Mouse (Mus musculus) lung, postnatal 0 days (tissue): ENCODE data around the gene Mrpl48. TPM values are rescaled to one million over a fixed set of nuclear protein-coding genes. Genes with fewer than 3 reads are reported as not detected.

Experiments used
- ATAC-seq: fragments of 200-750 bp; cut with Nextera tagmentation; 2 replicates; pipeline ENCODE4 v1.8.0; 2017; ENCODE audit warnings: moderate library complexity
- DNase-seq: peaks from one replicate; pipeline ENCODE4 v3.0.0-alpha.2; 2016; ENCODE audit warnings: low spot score
- H3K27ac ChIP-seq: fragments of 300-500 bp; sonication (generic); 2 replicates; pipeline ENCODE4 v1.5.1; 2014; ENCODE audit warnings: antibody characterized with exemption, mild to moderate bottlenecking, low read length, mixed read lengths
- H3K27me3 ChIP-seq: fragments of 300-500 bp; sonication (generic); replicated peaks from 2 replicates; pipeline ENCODE4 v1.6.1; 2014; ENCODE audit warnings: low read length, mixed read lengths; ENCODE audit not compliant: insufficient read depth
- H3K36me3 ChIP-seq: fragments of 300-500 bp; sonication (generic); 2 replicates; pipeline ENCODE4 v1.6.1; 2014; ENCODE audit warnings: low read length, mixed read lengths; ENCODE audit not compliant: insufficient read depth
- H3K4me1 ChIP-seq: fragments of 300-500 bp; sonication (generic); 2 replicates; pipeline ENCODE4 v1.6.1; 2014; ENCODE audit warnings: antibody characterized with exemption, low read depth, low read length, mixed read lengths; ENCODE audit not compliant: insufficient read depth
- H3K4me2 ChIP-seq: fragments of 300-500 bp; sonication (generic); replicated peaks from 2 replicates; pipeline ENCODE4 v1.6.1; 2014; ENCODE audit warnings: low read depth, mild to moderate bottlenecking, low read length, moderate library complexity, mixed read lengths
- H3K4me3 ChIP-seq: fragments of 300-500 bp; sonication (generic); 2 replicates; pipeline ENCODE4 v1.5.1; 2014; ENCODE audit warnings: low read depth, low read length
- H3K9ac ChIP-seq: fragments of 300-500 bp; sonication (generic); replicated peaks from 2 replicates; pipeline ENCODE4 v1.6.1; 2014; ENCODE audit warnings: low read depth, mild to moderate bottlenecking
- H3K9me3 ChIP-seq: fragments of 300-500 bp; sonication (generic); 2 replicates; pipeline ENCODE4 v1.6.1; 2016; ENCODE audit warnings: low read length, mixed read lengths
- CTCF ChIP-seq: IDR thresholded peaks from 2 replicates; pipeline ENCODE4 v1.5.1; 2016; ENCODE audit warnings: antibody characterized with exemption, mild to moderate bottlenecking
- EP300 ChIP-seq: IDR thresholded peaks from 2 replicates; pipeline ENCODE4 v1.6.1; 2016; ENCODE audit warnings: antibody characterized with exemption, mild to moderate bottlenecking, control low read depth
- WGBS: fragments of 180-500 bp; shearing (Covaris S2); extraction: QIAGEN DNeasy Blood & Tissue Kit; methylation state at CpG from one replicate; pipeline ENCODE4 v1.1.7; 2014; 5-methylcytosine and 5-hydroxymethylcytosine counted together
- polyA plus RNA-seq: library from polyadenylated mRNA; unstranded; fragments of >200 nt; fragmentation: Nextera tagmentation; extraction: Ambion mirVana; gene quantifications from 2 replicates; pipeline ENCODE4 v1.2.1, GENCODE M21; 2015

Gene Mrpl48
- polyA plus RNA-seq, 1 experiment from 2014 or later, result 77.5 TPM

DNA sequence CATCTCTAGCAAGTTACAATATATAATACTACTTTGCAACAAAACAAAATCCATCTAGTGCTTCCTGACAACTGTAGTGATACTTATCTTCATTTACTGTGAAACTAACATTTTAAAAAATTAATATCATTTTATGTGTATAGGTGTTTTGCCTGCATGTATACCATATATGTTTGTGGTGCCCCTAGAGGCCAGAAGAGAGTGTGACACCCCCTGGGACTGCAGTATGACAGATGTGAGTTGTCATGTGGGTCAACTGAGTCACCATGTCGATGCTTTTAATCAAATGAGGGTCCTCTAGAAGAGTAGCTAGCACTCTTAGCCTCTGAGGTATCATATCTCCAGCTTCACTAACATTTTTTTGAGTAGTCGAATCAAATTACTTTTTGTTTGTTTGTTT lies 14.2 kb upstream of the Mrpl48 start:
- Histone ChIP-seq H3K9me3 (no peaks in the 10 kb centered on the region), H3K36me3 (no peaks in the 10 kb centered on the region), H3K4me2 (no peak overlapping the region), H3K27ac (no peak overlapping the region), H3K4me3 (no peak overlapping the region), H3K4me1 (no peaks in the 10 kb centered on the region), H3K27me3 (no peaks in the 10 kb centered on the region), H3K9ac (no peak overlapping the region)
- ATAC-seq (no peak), DNase-seq (peak; percentile 28)
- TF ChIP-seq CTCF (peak; percentile 59), EP300 (no peak)
- 79% methylated on average over 2 of the region's 2 CpGs for WGBS

DNA sequence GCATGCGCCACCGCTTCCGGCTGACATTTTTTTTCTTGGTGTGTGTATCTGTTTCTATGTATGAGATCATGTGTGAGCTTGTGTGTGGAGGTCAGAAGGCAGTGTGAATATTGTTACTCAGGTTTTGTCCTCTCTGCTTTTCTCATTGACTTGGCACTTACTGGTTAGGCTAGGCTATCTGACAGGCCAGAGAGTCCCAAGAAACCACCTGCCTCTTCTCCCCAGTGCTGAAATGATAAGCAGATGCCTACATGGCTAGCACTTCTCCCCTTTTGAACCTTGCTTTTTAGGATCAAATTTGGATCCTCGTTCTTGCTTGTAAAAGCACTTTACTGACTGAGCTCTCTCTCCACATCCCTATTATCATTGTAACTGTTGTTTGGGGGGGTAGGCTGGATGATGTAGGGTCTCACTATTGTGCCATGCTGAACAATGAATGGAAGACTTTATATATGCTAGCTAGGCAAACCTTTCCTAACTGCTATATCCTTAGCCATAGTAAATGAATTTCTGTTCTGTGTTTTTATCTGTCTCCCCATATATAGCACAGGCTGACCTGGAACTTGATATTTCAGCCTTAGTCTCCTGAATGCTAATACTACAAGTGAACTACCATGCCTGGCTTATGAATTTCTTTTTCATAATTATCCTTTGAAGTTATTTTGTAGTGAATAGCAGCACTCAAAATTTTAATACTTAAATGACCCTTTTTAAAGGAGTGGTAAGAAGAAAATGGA lies 8.2 kb upstream of the Mrpl48 start:
- DNase-seq, result no peak
- H3K4me2 ChIP-seq, result no peak overlapping the region
- no peaks in the 10 kb centered on the region for H3K36me3 ChIP-seq
- H3K9me3 ChIP-seq, result no peaks in the 10 kb centered on the region
- H3K27me3 ChIP-seq, result no peaks in the 10 kb centered on the region
- TF ChIP-seq CTCF (no peak), EP300 (no peak)
- 94% methylated on average over 4 of the region's 4 CpGs for WGBS
- no peak overlapping the region for H3K4me3 ChIP-seq
- H3K27ac ChIP-seq, result no peak overlapping the region
- H3K9ac ChIP-seq, result no peak overlapping the region
- no peaks in the 10 kb centered on the region for H3K4me1 ChIP-seq
- no peak for ATAC-seq

GRCm38 (mm10) chr7:100608910-100609309 lies 809 bp upstream of the Mrpl48 start:
- no peak for TF ChIP-seq EP300
- no peak for TF ChIP-seq CTCF
- H3K4me3 ChIP-seq, result peak overlapping the region; percentile 100
- no peaks in the 10 kb centered on the region for H3K27me3 ChIP-seq
- 0 out of 2 replicates have a peak overlapping the region, but pooled peaks have one; percentile 96 for H3K9ac ChIP-seq
- 8% methylated on average over 4 of the region's 4 CpGs for WGBS
- peak overlapping the region; percentile 90 for H3K4me2 ChIP-seq
- H3K4me1 ChIP-seq, result peaks cover 2% of the 10 kb centered on the region; the same call in 1 of the 2 replicates
- DNase-seq (no peak), ATAC-seq (no peak)
- no peaks in the 10 kb centered on the region for H3K9me3 ChIP-seq
- H3K27ac ChIP-seq, result no peak overlapping the region
- no peaks in the 10 kb centered on the region for H3K36me3 ChIP-seq

- H3K4me3 ChIP-seq, result peak within 1 kb of the TSS; percentile 100
- TF ChIP-seq EP300 (peak; percentile 65), CTCF (peak; percentile 56)
- ATAC-seq, result peak; percentile 96
- H3K27ac ChIP-seq, result peak within 1 kb of the TSS; percentile 99
- WGBS, result 1% methylated on average over 87 of the region's 105 CpGs
- no peaks in the 10 kb centered on the region for H3K9me3 ChIP-seq
- no peaks in the 10 kb centered on the region for H3K36me3 ChIP-seq
- peaks cover 2% of the 10 kb centered on the region; the same call in 1 of the 2 replicates for H3K4me1 ChIP-seq
- peak within 1 kb of the TSS; percentile 96 for H3K9ac ChIP-seq
- peak; percentile 100 for DNase-seq
- H3K4me2 ChIP-seq, result peak within 1 kb of the TSS; percentile 90
- H3K27me3 ChIP-seq, result no peaks in the 10 kb centered on the region
Measured at GRCm38 (mm10) chr7:100607214-100608129, 629 bp downstream of the Mrpl48 start, which contains the start of gene Rab6a. Gene Rab6a (plus strand): TSS chr7:100607410.

DNA sequence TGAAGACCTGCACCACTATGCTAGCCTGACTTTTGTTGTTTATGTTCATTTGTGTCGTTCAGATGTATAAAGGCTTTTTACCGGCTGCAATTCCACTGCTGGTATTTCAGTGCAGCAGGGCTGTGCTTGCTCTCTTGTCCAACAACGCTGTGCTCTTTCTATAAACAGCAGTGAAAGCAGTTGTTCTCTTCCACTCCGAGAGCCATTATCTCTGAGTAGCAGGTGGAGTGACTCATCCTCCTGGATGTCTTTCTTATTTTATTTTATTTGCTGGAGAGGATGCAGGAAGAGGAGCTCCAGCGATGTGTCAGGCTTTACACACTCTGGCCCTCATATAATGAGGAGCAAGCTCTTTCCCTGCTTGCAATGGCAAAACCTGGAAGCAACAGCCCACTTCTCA lies 7.9 kb downstream of the Mrpl48 start:
- Histone ChIP-seq H3K4me1 (no peaks in the 10 kb centered on the region), H3K9me3 (no peaks in the 10 kb centered on the region), H3K9ac (no peak overlapping the region), H3K27ac (no peak overlapping the region), H3K27me3 (no peaks in the 10 kb centered on the region), H3K36me3 (no peaks in the 10 kb centered on the region), H3K4me2 (no peak overlapping the region), H3K4me3 (no peak overlapping the region)
- no peak for DNase-seq
- 58% methylated on average over 5 of the region's 5 CpGs for WGBS
- no peak for ATAC-seq
- no peak for TF ChIP-seq CTCF
- TF ChIP-seq EP300, result no peak

GRCm38 (mm10) chr7:100593349-100593748 lies 14.8 kb downstream of the Mrpl48 start:
- TF ChIP-seq CTCF (no peak), EP300 (no peak)
- no peak overlapping the region for H3K4me2 ChIP-seq
- H3K9ac ChIP-seq, result no peak overlapping the region
- ATAC-seq (no peak), DNase-seq (no peak)
- no peak overlapping the region for H3K27ac ChIP-seq
- no peaks in the 10 kb centered on the region for H3K9me3 ChIP-seq
- no peak overlapping the region for H3K4me3 ChIP-seq
- no peaks in the 10 kb centered on the region for H3K36me3 ChIP-seq
- no peaks in the 10 kb centered on the region; the same call in 1 of the 2 replicates for H3K4me1 ChIP-seq
- H3K27me3 ChIP-seq, result no peaks in the 10 kb centered on the region
